Mouse (Mus musculus) stomach, postnatal 0 days (tissue): ENCODE measurements around the gene Itfg2.

Source experiments
- CTCF ChIP-seq: IDR thresholded peaks from 2 replicates; pipeline ENCODE4 v1.5.1; 2016; ENCODE audit warnings: antibody characterized with exemption, low read depth, mild to moderate bottlenecking, moderate library complexity
- EP300 ChIP-seq: optimal IDR thresholded peaks from 2 replicates; pipeline ENCODE3; 2016; ENCODE audit warnings: antibody characterized with exemption

- TF ChIP-seq CTCF (no peak), EP300 (no peak)
Measured at GRCm38 (mm10) chr6:128457186-128457585, 32.5 kb upstream of the Itfg2 start.
